Mouse (Mus musculus): ENCODE results near the gene Agmat.

DNA sequence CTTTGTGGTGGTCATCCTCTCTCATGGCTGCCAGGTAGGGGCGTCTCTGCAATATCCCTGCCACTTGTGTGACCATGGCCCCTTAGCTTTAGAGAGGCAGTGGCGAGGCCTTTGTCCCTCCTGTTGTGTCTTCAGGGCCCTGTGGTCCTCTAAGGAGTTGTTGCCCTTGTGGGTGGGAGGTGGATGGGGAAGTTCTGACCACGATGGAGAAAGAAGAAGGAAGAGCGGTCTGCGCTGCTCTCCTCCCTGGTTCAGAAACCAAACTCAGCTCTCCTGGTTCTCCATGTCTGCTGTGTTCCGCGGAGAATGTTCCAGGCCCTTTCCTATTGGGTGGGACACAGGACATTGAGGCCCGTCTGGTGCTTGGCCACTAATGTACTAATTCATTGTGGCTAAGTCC is 59.4 kb downstream of the Agmat start:
- TF ChIP-seq CTCF (IDR thresholded peaks at IDR 0.05; ENCODE audit: borderline replicate concordance, extremely low read depth, insufficient read depth, insufficient read length) (no peak), POLR2A (IDR thresholded peaks at IDR 0.05; ENCODE audit: borderline replicate concordance, extremely low read depth, insufficient read depth, insufficient read length, poor library complexity, severe bottlenecking) (no peak)
